In genomic region chr7:35351155-35351554, GRCm38 (mm10) we compare ENCODE assay signal across 27 mouse cellular contexts.
"Had no signal": no experiment of that assay in that cellular context is flagged by ENCODE, and none has a peak within 500 bp of the region (broad histone marks: within the 10 kb centered on the region; RNA-seq: fewer than 3 reads in every experiment).

No protein-coding gene starts in this region.

- ATAC-seq: hindbrain, postnatal 0 days; intestine, embryonic 16.5 days had no signal

- H3K9ac ChIP-seq: heart, embryonic 13.5 days; heart, embryonic 15.5 days; hindbrain, embryonic 13.5 days; hindbrain, embryonic 15.5 days; kidney, embryonic 15.5 days; limb, embryonic 13.5 days; limb, embryonic 15.5 days; liver, embryonic 13.5 days had no signal

- H3K4me1 ChIP-seq: heart, embryonic 15.5 days; hindbrain, embryonic 13.5 days; hindbrain, embryonic 15.5 days; limb, embryonic 15.5 days had no signal

- H3K4me3 ChIP-seq: gastrocnemius, adult 2 months; heart, adult 2 months; heart, embryonic 13.5 days; heart, embryonic 15.5 days; hindbrain, embryonic 13.5 days; hindbrain, embryonic 15.5 days; kidney, embryonic 15.5 days; limb, embryonic 13.5 days; limb, embryonic 15.5 days; liver, embryonic 13.5 days had no signal

- DNase-seq: gastrocnemius, adult 2 months; gastrocnemius, postnatal 14 days; gastrocnemius, postnatal 36 days; heart, adult 11 months; heart, adult 2 months; heart, postnatal 14 days; heart, postnatal 36 days; kidney, adult 11 months; kidney, adult 2 months; kidney, adult 9 months; kidney, postnatal 14 days; kidney, postnatal 36 days; layer of hippocampus, adult 9-11 months; layer of hippocampus, postnatal 36 days; left cerebral cortex, postnatal 4 days; liver, embryonic 13.5 days had no signal

- H3K9me3 ChIP-seq: heart, embryonic 13.5 days; heart, embryonic 15.5 days; hindbrain, embryonic 13.5 days; hindbrain, embryonic 15.5 days; kidney, embryonic 15.5 days; limb, embryonic 13.5 days; limb, embryonic 15.5 days; liver, embryonic 13.5 days had no signal

- H3K36me3 ChIP-seq: heart, embryonic 13.5 days; heart, embryonic 15.5 days; hindbrain, embryonic 13.5 days; hindbrain, embryonic 15.5 days; limb, embryonic 13.5 days; limb, embryonic 15.5 days; liver, embryonic 13.5 days had no signal

- H3K4me2 ChIP-seq: heart, embryonic 11.5 days; heart, embryonic 13.5 days; heart, embryonic 15.5 days; hindbrain, embryonic 13.5 days; hindbrain, embryonic 15.5 days; kidney, embryonic 15.5 days; limb, embryonic 13.5 days; limb, embryonic 15.5 days; liver, embryonic 13.5 days had no signal

- H3K27ac ChIP-seq: gastrocnemius, adult 2 months; heart, adult 2 months; heart, embryonic 13.5 days; heart, embryonic 15.5 days; hindbrain, embryonic 13.5 days; hindbrain, embryonic 15.5 days; hindbrain, postnatal 0 days; kidney, embryonic 15.5 days; kidney, postnatal 0 days; limb, embryonic 13.5 days; limb, embryonic 15.5 days had no signal

- H3K27me3 ChIP-seq: heart, embryonic 13.5 days; heart, embryonic 15.5 days; hindbrain, embryonic 13.5 days; hindbrain, embryonic 15.5 days; kidney, embryonic 15.5 days; limb, embryonic 13.5 days; limb, embryonic 15.5 days; liver, embryonic 13.5 days had no signal
